Mouse (Mus musculus) myocyte (in vitro differentiated cells): Measurements from ENCODE around the gene Btn1a1. TPM values are rescaled to one million over a fixed set of nuclear protein-coding genes. Genes with fewer than 3 reads are reported as not detected.
A peak's percentile ranks its signal among the peaks of the same experiment; 100 is the strongest.

Source experiments
- H3K27me3 ChIP-seq: one replicate; pipeline ENCODE4 v1.6.1; 2011; ENCODE audit not compliant: control insufficient read depth, insufficient read depth, insufficient read length
- H3K36me3 ChIP-seq: one replicate; pipeline ENCODE4 v1.6.1; 2011; ENCODE audit not compliant: control insufficient read depth, insufficient read depth
- H3K4me2 ChIP-seq: one replicate; pipeline ENCODE4 v1.6.1; 2011; ENCODE audit warnings: low read depth, control low read depth
- H3K4me3 ChIP-seq: one replicate; pipeline ENCODE4 v1.5.1; 2011; ENCODE audit warnings: mild to moderate bottlenecking, control low read depth, moderate library complexity
- H3K79me2 ChIP-seq: one replicate; pipeline ENCODE4 v1.6.1; 2011; ENCODE audit not compliant: control insufficient read depth, insufficient read depth
- H3ac ChIP-seq: one replicate; pipeline ENCODE4 v1.6.1; 2011; ENCODE audit not compliant: control insufficient read depth, insufficient read length
- CEBPB ChIP-seq: IDR thresholded peaks from 2 replicates; pipeline ENCODE4 v1.6.1; 2011; ENCODE audit warnings: mild to moderate bottlenecking, moderate library complexity; ENCODE audit not compliant: poor library complexity, insufficient read depth, severe bottlenecking
- E2F4 ChIP-seq: IDR thresholded peaks from one replicate; pipeline ENCODE4 v1.6.1; 2011; ENCODE audit warnings: mild to moderate bottlenecking, control low read depth, moderate library complexity; ENCODE audit not compliant: insufficient read depth
- MAX ChIP-seq: IDR thresholded peaks from one replicate; pipeline ENCODE4 v1.6.1; 2011; ENCODE audit warnings: low read depth, mild to moderate bottlenecking, control low read depth
- MYOD1 ChIP-seq, 3 experiments: IDR thresholded peaks; one replicate each; pipeline ENCODE4 v1.6.1; 2011; ENCODE audit warnings: control low read depth in 2 of 3, low read depth in 2 of 3, mild to moderate bottlenecking in 2 of 3, moderate library complexity in 1 of 3; ENCODE audit not compliant: insufficient read length in 2 of 3, control insufficient read depth in 1 of 3
- MYOG ChIP-seq, 3 experiments: IDR thresholded peaks; one replicate each; pipeline ENCODE4 v1.6.1; 2011; ENCODE audit warnings: control low read depth in 2 of 3, low read depth in 2 of 3, mild to moderate bottlenecking in 2 of 3; ENCODE audit not compliant: insufficient read length in 2 of 3, control insufficient read depth in 1 of 3, insufficient read depth in 1 of 3
- POLR2A ChIP-seq: IDR thresholded peaks from one replicate; pipeline ENCODE4 v1.6.1; 2011; ENCODE audit warnings: low read depth, mild to moderate bottlenecking, control low read depth, moderate library complexity; ENCODE audit not compliant: insufficient read length
- POLR2AphosphoS2 ChIP-seq: IDR thresholded peaks from one replicate; pipeline ENCODE4 v1.6.1; 2011; ENCODE audit warnings: low read depth, control low read depth; ENCODE audit not compliant: insufficient read length
- REST ChIP-seq: IDR thresholded peaks from one replicate; pipeline ENCODE4 v1.6.1; 2011; ENCODE audit warnings: mild to moderate bottlenecking, control low read depth, moderate library complexity; ENCODE audit not compliant: insufficient read depth, insufficient read length
- SRF ChIP-seq: IDR thresholded peaks from one replicate; pipeline ENCODE4 v1.6.1; 2011; ENCODE audit warnings: low read depth; ENCODE audit not compliant: control insufficient read depth, insufficient read length
- TCF12 ChIP-seq: IDR thresholded peaks from one replicate; pipeline ENCODE4 v1.6.1; 2011; ENCODE audit warnings: mild to moderate bottlenecking, control low read depth; ENCODE audit not compliant: poor library complexity, insufficient read depth, severe bottlenecking
- TCF3 ChIP-seq: IDR thresholded peaks from one replicate; pipeline ENCODE4 v1.6.1; 2011; ENCODE audit warnings: low read depth, control low read depth; ENCODE audit not compliant: insufficient read length
- USF1 ChIP-seq: IDR thresholded peaks from one replicate; pipeline ENCODE4 v1.6.1; 2011; ENCODE audit warnings: low read depth, mild to moderate bottlenecking, control low read depth, moderate library complexity
- polyA plus RNA-seq: library from polyadenylated mRNA; unstranded; fragments of >200 nt; fragmentation: generic; extraction: Trizol; gene quantifications from one replicate; pipeline ENCODE4 v1.2.1, GENCODE M21; 2012; ENCODE audit warnings: missing spikeins

Btn1a1 gene
- polyA plus RNA-seq, 1 experiment = 0.02 TPM

GRCm38 (mm10) chr13:23445561-23446320 lies 20.0 kb downstream of the Btn1a1 start:
- H3K4me3 ChIP-seq = peak overlapping the region; percentile 67
- no peaks in the 10 kb centered on the region for H3K36me3 ChIP-seq
- H3K79me2 ChIP-seq = no peaks in the 10 kb centered on the region
- peak overlapping the region; percentile 90 for H3K4me2 ChIP-seq
- TF ChIP-seq POLR2A = peak; percentile 67
- TF ChIP-seq SRF = no peak
- peak; percentile 45 for TF ChIP-seq POLR2AphosphoS2
- peak overlapping the region; percentile 22 for H3ac ChIP-seq
- H3K27me3 ChIP-seq = no peaks in the 10 kb centered on the region

- Histone ChIP-seq H3K4me3 (peak overlapping the region; percentile 67), H3ac (peak overlapping the region; percentile 22), H3K4me2 (peak overlapping the region; percentile 90), H3K27me3 (no peaks in the 10 kb centered on the region), H3K79me2 (no peaks in the 10 kb centered on the region), H3K36me3 (no peaks in the 10 kb centered on the region)
- no peak for TF ChIP-seq CEBPB
- no peak for TF ChIP-seq MYOD1 (IDR thresholded peaks at IDR 0.05; ENCODE audit: control insufficient read depth in 1 of 3, insufficient read length in 2 of 3, low read depth in 2 of 3)
- no peak for TF ChIP-seq TCF12
- no peak for TF ChIP-seq MAX
- no peak for TF ChIP-seq MYOG (IDR thresholded peaks at IDR 0.05; ENCODE audit: control insufficient read depth in 1 of 3, insufficient read depth in 1 of 3, insufficient read length in 2 of 3, low read depth in 2 of 3)
- TF ChIP-seq E2F4 = no peak
- no peak for TF ChIP-seq POLR2AphosphoS2
- TF ChIP-seq TCF3 = no peak
- TF ChIP-seq SRF = no peak
- TF ChIP-seq POLR2A = no peak
These were observed 20.5 kb downstream of the Btn1a1 start for GRCm38 (mm10) chr13:23445156-23445555.

GRCm38 (mm10) chr13:23444451-23444850 lies 21.2 kb downstream of the Btn1a1 start:
- Histone ChIP-seq H3ac (no peak overlapping the region), H3K36me3 (no peaks in the 10 kb centered on the region), H3K79me2 (no peaks in the 10 kb centered on the region), H3K4me2 (peak overlapping the region; percentile 90), H3K4me3 (peak overlapping the region; percentile 67), H3K27me3 (no peaks in the 10 kb centered on the region)
- TF ChIP-seq TCF3 (no peak), MYOD1 (IDR thresholded peaks at IDR 0.05; ENCODE audit: control insufficient read depth in 1 of 3, insufficient read length in 2 of 3, low read depth in 2 of 3) (no peak), REST (no peak), USF1 (no peak), E2F4 (no peak), CEBPB (no peak), MAX (no peak), TCF12 (no peak), POLR2AphosphoS2 (no peak), MYOG (IDR thresholded peaks at IDR 0.05; ENCODE audit: control insufficient read depth in 1 of 3, insufficient read depth in 1 of 3, insufficient read length in 2 of 3, low read depth in 2 of 3) (no peak), SRF (no peak)

- Histone ChIP-seq H3K79me2 (no peaks in the 10 kb centered on the region), H3K36me3 (no peaks in the 10 kb centered on the region), H3ac (no peak overlapping the region), H3K4me3 (no peak overlapping the region), H3K4me2 (no peak overlapping the region), H3K27me3 (no peaks in the 10 kb centered on the region)
- TF ChIP-seq E2F4 (no peak), MYOG (IDR thresholded peaks at IDR 0.05; ENCODE audit: control insufficient read depth in 1 of 3, insufficient read depth in 1 of 3, insufficient read length in 2 of 3, low read depth in 2 of 3) (no peak), SRF (no peak), REST (no peak), MAX (no peak), TCF3 (no peak), POLR2AphosphoS2 (no peak)
These were observed 25.8 kb downstream of the Btn1a1 start for GRCm38 (mm10) chr13:23439901-23440300.

GRCm38 (mm10) chr13:23438521-23438920 lies 27.2 kb downstream of the Btn1a1 start:
- Histone ChIP-seq H3K27me3 (no peaks in the 10 kb centered on the region), H3K4me2 (peak overlapping the region; percentile 90), H3K36me3 (no peaks in the 10 kb centered on the region), H3K4me3 (peak overlapping the region; percentile 35), H3ac (no peak overlapping the region), H3K79me2 (no peaks in the 10 kb centered on the region)
- TF ChIP-seq SRF (no peak), REST (no peak), TCF3 (no peak), USF1 (no peak), TCF12 (no peak), MYOD1 (IDR thresholded peaks at IDR 0.05; ENCODE audit: control insufficient read depth in 1 of 3, insufficient read length in 2 of 3, low read depth in 2 of 3) (no peak), MAX (no peak), CEBPB (no peak), MYOG (IDR thresholded peaks at IDR 0.05; ENCODE audit: control insufficient read depth in 1 of 3, insufficient read depth in 1 of 3, insufficient read length in 2 of 3, low read depth in 2 of 3) (no peak), POLR2AphosphoS2 (no peak), POLR2A (no peak), E2F4 (no peak)
